Mouse (Mus musculus): ENCODE data around the gene Dmrt2. TPM values are rescaled to one million over a fixed set of nuclear protein-coding genes. Genes with fewer than 3 reads are reported as not detected.

Dmrt2 gene
- 0.76 and 1.6 TPM in 2 replicates for polyA plus RNA-seq (2015; fragmentation: Nextera tagmentation; extraction: Ambion mirVana)

DNA sequence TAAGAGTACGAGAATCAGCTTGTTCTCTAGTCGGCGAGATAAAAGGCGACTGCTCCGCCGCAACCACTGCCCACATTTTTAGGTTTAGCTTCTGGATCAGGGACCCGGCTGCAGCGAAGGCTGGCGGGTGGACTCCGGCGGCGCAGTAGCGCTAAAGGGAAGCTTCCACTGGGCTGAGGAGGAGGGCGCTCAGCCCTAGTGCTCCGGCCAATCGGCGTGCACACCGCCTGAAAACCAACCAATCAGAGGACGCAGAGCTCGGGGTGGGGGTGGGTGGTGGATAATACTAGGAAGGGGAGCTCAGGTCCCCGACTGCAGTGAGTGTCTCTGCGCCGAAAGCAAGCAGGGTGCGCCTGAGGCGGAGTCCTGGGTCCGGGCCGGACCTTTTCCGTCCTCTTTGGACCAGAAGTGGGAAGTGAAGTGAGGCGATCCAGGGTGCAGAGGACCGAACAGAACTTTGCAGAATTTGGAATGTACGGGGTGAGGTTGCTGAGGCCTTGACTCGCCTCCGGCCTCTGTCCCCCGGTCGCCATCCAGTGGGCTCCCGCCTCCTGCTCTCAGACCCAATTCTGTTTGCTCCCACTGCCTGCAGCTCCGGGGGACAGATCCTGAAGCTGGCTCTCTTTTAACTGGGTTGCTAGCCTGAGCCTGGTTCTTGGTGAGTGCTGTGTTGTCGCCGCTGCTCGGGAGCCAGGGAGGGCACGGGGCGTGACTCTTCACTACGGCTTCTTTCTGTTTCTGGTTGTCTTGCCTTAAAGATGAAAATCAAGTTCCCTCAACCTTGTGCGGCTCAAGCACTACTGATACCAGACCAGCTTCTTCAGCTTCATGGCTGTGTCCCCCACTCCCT lies at the start of gene Dmrt2:
Dmrt2 (plus strand) TSS at position 311 of the 850 bp plus-strand sequence.
- Histone ChIP-seq H3K4me1 (peaks cover 26% of the 10 kb centered on the region), H3K9me3 (no peaks in the 10 kb centered on the region), H3K9ac (no peak within 1 kb of the TSS), H3K4me2 (peak within 1 kb of the TSS; percentile 85), H3K27me3 (peaks cover 97% of the 10 kb centered on the region), H3K4me3 (peak within 1 kb of the TSS; percentile 43), H3K27ac (no peak within 1 kb of the TSS), H3K36me3 (no peaks in the 10 kb centered on the region)
- under 1% methylated on average over 44 of the region's 44 CpGs for WGBS
- peak; percentile 97 for ATAC-seq (ENCODE audit: borderline replicate concordance, extremely low read depth, low FRiP score, low TSS enrichment)

- H3K9ac ChIP-seq, result no peak overlapping the region
Measured at GRCm38 (mm10) chr19:25628490-25628889, 43.7 kb upstream of the Dmrt2 start.

GRCm38 (mm10) chr19:25635119-25635518 lies 37.1 kb upstream of the Dmrt2 start:
- no peak overlapping the region for H3K9ac ChIP-seq
- peaks cover 6% of the 10 kb centered on the region; the same call in 1 of the 2 replicates for H3K4me1 ChIP-seq
- H3K27ac ChIP-seq, result no peak overlapping the region
- H3K9me3 ChIP-seq, result no peaks in the 10 kb centered on the region
- 54% methylated on average over 5 of the region's 5 CpGs for WGBS
- ATAC-seq (ENCODE audit: borderline replicate concordance, extremely low read depth, low FRiP score, low TSS enrichment), result no peak
- peaks cover 5% of the 10 kb centered on the region; the same call in 1 of the 2 replicates for H3K27me3 ChIP-seq
- peak overlapping the region; percentile 61; the same call in 1 of the 2 replicates for H3K4me2 ChIP-seq
- no peaks in the 10 kb centered on the region for H3K36me3 ChIP-seq
- no peak overlapping the region for H3K4me3 ChIP-seq

More at GRCm38 (mm10) chr19:25628490-25628889, 43.7 kb upstream of the Dmrt2 start:
- 13% methylated on average over 9 of the region's 9 CpGs for WGBS
- no peak for ATAC-seq (ENCODE audit: borderline replicate concordance, extremely low read depth, low FRiP score, low TSS enrichment)
- H3K4me3 ChIP-seq, result no peak overlapping the region
- no peak overlapping the region for H3K4me2 ChIP-seq
- H3K36me3 ChIP-seq, result no peaks in the 10 kb centered on the region
- H3K27ac ChIP-seq, result no peak overlapping the region
- no peaks in the 10 kb centered on the region for H3K9me3 ChIP-seq
- H3K27me3 ChIP-seq, result peaks cover 57% of the 10 kb centered on the region
- no peaks in the 10 kb centered on the region for H3K4me1 ChIP-seq

DNA sequence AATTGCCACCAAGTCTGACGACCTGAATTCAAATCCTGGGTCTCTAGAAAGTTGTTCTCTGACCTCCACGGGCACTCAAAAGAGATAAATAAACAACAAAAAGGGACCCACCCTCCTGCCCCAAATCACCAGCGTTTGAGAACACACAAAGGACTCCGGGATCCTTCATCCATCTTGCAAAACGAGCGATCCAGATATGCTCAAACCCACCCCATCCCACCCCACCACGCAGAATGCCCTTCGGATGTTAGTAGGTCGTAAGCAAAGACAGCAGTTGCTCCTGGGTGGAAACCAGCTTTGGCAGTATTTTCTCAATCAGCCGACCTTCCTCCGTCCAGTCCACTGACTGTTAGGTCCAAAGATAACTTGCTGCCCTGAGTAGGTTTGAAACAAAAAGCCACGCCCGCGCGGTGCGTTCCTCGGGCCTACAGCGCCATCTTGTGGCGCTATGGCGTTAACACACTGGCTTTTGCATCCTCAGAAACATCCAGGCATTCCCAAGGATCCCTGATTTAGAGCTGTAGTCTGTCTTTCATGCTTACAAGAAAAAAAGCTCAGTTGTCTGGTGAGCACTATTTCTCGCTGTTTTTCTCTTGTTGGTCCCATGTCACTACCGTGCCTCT lies 36.5 kb upstream of the Dmrt2 start:
- WGBS, result 10% methylated on average over 22 of the region's 22 CpGs
- peak overlapping the region; percentile 35 for H3K4me3 ChIP-seq
- peak overlapping the region; percentile 24; the same call in 1 of the 2 replicates for H3K9ac ChIP-seq
- H3K4me2 ChIP-seq, result peak overlapping the region; percentile 61
- peaks cover 5% of the 10 kb centered on the region; the same call in 1 of the 2 replicates for H3K27me3 ChIP-seq
- no peaks in the 10 kb centered on the region for H3K36me3 ChIP-seq
- H3K27ac ChIP-seq, result no peak overlapping the region
- no peaks in the 10 kb centered on the region for H3K9me3 ChIP-seq
- no peak; the same call in 1 of the 2 replicates for ATAC-seq (ENCODE audit: borderline replicate concordance, extremely low read depth, low FRiP score, low TSS enrichment)
- H3K4me1 ChIP-seq, result peaks cover 6% of the 10 kb centered on the region; the same call in 1 of the 2 replicates

DNA sequence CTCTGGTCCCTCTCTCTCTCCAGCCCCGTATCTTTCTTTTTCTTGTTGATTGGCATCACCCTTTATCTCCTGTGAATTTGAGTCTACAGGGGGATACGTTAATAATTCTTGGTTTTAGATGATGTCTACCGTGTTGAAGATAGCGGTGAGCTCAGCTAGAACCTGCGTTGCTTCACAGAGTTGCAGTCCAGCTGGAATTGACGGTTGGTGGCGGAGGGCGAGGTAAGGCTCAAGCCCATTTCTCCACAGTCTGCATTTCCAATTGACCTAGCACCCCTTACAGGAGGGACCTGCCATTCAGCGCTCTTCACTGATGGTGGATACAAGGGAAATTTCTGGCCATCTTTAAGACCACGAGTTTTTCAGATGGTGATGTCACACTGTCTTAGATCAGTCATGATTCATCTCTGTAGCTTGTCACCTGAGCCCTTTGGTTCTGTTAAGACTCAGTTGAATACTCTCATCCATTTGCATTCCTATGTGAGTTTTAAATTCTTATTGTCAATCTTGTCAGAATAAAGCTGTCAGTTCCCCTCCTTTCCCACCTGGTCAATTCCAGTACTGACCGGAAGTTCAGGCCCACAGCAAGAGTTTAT lies 33.3 kb upstream of the Dmrt2 start:
- H3K4me2 ChIP-seq, result no peak overlapping the region
- 64% methylated on average over 11 of the region's 11 CpGs for WGBS
- no peak overlapping the region for H3K9ac ChIP-seq
- peaks cover 5% of the 10 kb centered on the region; the same call in 1 of the 2 replicates for H3K27me3 ChIP-seq
- no peaks in the 10 kb centered on the region for H3K9me3 ChIP-seq
- H3K27ac ChIP-seq, result no peak overlapping the region
- no peak for ATAC-seq (ENCODE audit: borderline replicate concordance, extremely low read depth, low FRiP score, low TSS enrichment)
- H3K4me3 ChIP-seq, result no peak overlapping the region
- peaks cover 6% of the 10 kb centered on the region; the same call in 1 of the 2 replicates for H3K4me1 ChIP-seq
- H3K36me3 ChIP-seq, result no peaks in the 10 kb centered on the region

- 81% methylated on average over 6 of the region's 6 CpGs for WGBS
- Histone ChIP-seq H3K36me3 (no peaks in the 10 kb centered on the region), H3K4me1 (no peaks in the 10 kb centered on the region), H3K4me3 (no peak overlapping the region), H3K27ac (no peak overlapping the region), H3K9ac (no peak overlapping the region), H3K4me2 (no peak overlapping the region), H3K9me3 (no peaks in the 10 kb centered on the region), H3K27me3 (peaks cover 5% of the 10 kb centered on the region; the same call in 1 of the 2 replicates)
- no peak for ATAC-seq (ENCODE audit: borderline replicate concordance, extremely low read depth, low FRiP score, low TSS enrichment)
Measured at GRCm38 (mm10) chr19:25641786-25642185, 30.4 kb upstream of the Dmrt2 start.

- Histone ChIP-seq H3K4me3 (no peak overlapping the region), H3K9me3 (no peaks in the 10 kb centered on the region), H3K36me3 (no peaks in the 10 kb centered on the region), H3K27ac (no peak overlapping the region), H3K4me1 (no peaks in the 10 kb centered on the region), H3K4me2 (no peak overlapping the region), H3K9ac (no peak overlapping the region), H3K27me3 (peaks cover 8% of the 10 kb centered on the region; the same call in 1 of the 2 replicates)
- 63% methylated on average over 3 of the region's 3 CpGs for WGBS
- no peak for ATAC-seq (ENCODE audit: borderline replicate concordance, extremely low read depth, low FRiP score, low TSS enrichment)
Measured at GRCm38 (mm10) chr19:25647136-25647535, 25.1 kb upstream of the Dmrt2 start.

- Histone ChIP-seq H3K27me3 (peaks cover 8% of the 10 kb centered on the region; the same call in 1 of the 2 replicates), H3K4me2 (no peak overlapping the region), H3K9me3 (no peaks in the 10 kb centered on the region), H3K27ac (no peak overlapping the region), H3K4me3 (no peak overlapping the region), H3K36me3 (no peaks in the 10 kb centered on the region), H3K4me1 (no peaks in the 10 kb centered on the region), H3K9ac (no peak overlapping the region)
- ATAC-seq (ENCODE audit: borderline replicate concordance, extremely low read depth, low FRiP score, low TSS enrichment), result no peak
- WGBS, result 63% methylated on average over 4 of the region's 4 CpGs
Measured at GRCm38 (mm10) chr19:25648701-25649100, 23.5 kb upstream of the Dmrt2 start.

DNA sequence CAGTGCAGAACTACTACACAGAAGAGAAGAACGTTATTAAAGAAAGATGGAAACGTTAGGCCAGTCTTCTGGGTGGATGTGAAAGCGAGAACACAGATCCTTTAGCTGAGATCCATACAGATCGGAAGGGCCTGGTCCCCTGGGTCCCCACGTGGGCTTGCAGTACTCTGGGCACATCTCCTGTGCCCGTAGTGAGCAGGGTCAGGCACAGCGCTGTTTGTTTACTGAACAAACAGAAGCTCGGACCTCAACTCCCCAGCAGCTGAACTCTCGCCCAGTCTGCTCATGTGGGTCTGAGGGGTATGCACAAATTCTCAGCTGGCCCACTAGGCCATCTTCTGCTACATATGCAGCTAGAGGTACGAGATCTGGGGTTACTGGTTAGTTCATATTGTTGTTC lies 21.7 kb upstream of the Dmrt2 start:
- no peak for ATAC-seq (ENCODE audit: borderline replicate concordance, extremely low read depth, low FRiP score, low TSS enrichment)
- Histone ChIP-seq H3K4me3 (no peak overlapping the region), H3K9me3 (no peaks in the 10 kb centered on the region), H3K27ac (no peak overlapping the region), H3K4me1 (0 out of 2 replicates have a peak, but pooled peaks cover 6% of the 10 kb centered on the region), H3K4me2 (no peak overlapping the region), H3K27me3 (peaks cover 8% of the 10 kb centered on the region; the same call in 1 of the 2 replicates), H3K9ac (no peak overlapping the region), H3K36me3 (no peaks in the 10 kb centered on the region)
- 51% methylated on average over 10 of the region's 10 CpGs for WGBS

DNA sequence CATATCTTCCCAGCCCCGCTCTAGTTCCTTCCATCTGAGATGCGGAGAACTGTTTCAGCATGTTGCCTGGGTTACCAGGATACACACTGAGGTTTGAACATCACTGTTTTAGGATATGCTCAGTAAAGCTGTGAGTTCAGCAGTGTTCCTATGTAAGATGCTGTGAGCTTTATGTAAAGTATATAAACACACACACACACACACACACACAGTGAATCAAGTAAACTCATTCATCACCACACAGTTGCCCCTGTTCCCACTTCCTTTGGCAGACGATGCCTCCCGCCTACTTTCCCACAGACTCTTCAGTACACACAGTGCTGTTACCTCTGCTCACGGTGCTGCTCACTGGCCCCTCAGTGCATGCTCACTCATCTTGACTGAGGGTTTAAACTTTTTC lies 19.7 kb upstream of the Dmrt2 start:
- no peak overlapping the region for H3K4me3 ChIP-seq
- no peaks in the 10 kb centered on the region for H3K9me3 ChIP-seq
- ATAC-seq (ENCODE audit: borderline replicate concordance, extremely low read depth, low FRiP score, low TSS enrichment), result no peak
- H3K27me3 ChIP-seq, result peaks cover 16% of the 10 kb centered on the region; the same call in 1 of the 2 replicates
- no peak overlapping the region for H3K27ac ChIP-seq
- H3K36me3 ChIP-seq, result no peaks in the 10 kb centered on the region
- no peak overlapping the region for H3K4me2 ChIP-seq
- H3K4me1 ChIP-seq, result 0 out of 2 replicates have a peak, but pooled peaks cover 6% of the 10 kb centered on the region
- WGBS, result 64% methylated on average over 5 of the region's 5 CpGs
- no peak overlapping the region for H3K9ac ChIP-seq

DNA sequence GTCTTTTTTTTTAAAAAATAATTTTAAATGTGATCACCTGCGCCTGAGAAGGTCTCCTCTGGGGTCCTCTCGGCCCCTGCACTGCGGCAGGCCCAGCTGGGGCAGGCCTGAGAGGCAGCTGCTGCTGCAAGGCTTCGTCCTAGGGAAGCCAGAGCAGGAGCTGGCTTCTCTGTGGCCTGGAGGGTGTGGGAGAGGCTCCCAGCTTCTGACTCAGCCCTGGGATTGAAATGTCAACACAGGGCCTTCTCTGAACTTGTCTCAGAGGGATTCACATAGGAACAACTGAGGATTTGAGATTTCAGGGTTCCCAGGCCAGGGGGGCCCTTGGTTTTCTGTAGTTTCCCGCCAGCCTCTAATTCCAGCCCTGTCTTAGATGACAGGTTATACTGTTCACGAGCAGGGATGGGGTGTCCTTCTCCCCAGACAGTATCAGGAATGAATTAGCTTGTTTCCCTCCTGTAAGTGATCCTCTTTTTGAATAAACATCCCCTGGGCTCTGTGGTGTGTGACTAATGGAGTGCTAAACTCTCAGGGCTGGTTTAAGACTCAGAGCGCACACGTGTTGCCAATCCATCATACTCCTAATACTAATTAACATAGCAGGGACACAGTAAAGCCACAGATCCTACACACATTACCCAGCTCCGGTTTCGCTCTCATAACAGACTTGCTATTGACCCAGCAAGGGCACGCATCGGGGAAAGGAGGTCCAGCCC lies 18.0 kb upstream of the Dmrt2 start:
- H3K4me1 ChIP-seq, result 0 out of 2 replicates have a peak, but pooled peaks cover 6% of the 10 kb centered on the region
- ATAC-seq (ENCODE audit: borderline replicate concordance, extremely low read depth, low FRiP score, low TSS enrichment), result no peak
- no peaks in the 10 kb centered on the region for H3K36me3 ChIP-seq
- no peak overlapping the region for H3K27ac ChIP-seq
- no peaks in the 10 kb centered on the region for H3K9me3 ChIP-seq
- H3K27me3 ChIP-seq, result peaks cover 16% of the 10 kb centered on the region; the same call in 1 of the 2 replicates
- no peak overlapping the region for H3K9ac ChIP-seq
- H3K4me3 ChIP-seq, result no peak overlapping the region
- WGBS, result 30% methylated on average over 12 of the region's 12 CpGs
- no peak overlapping the region for H3K4me2 ChIP-seq

Data from lung, embryonic 15.5 days (tissue).